Mouse (Mus musculus) neural tube, embryonic 14.5 days (tissue): Measurements from ENCODE around the gene Rsc1a1. TPM values are rescaled to one million over a fixed set of nuclear protein-coding genes. Genes with fewer than 3 reads are reported as not detected.

Experiments
- ATAC-seq: fragments of 200-750 bp; cut with Nextera tagmentation; 2 replicates; pipeline ENCODE4 v1.8.0; 2017; ENCODE audit warnings: low read depth, mild to moderate bottlenecking, moderate TSS enrichment, moderate library complexity
- H3K27ac ChIP-seq: fragments of 300-500 bp; sonication (generic); 2 replicates; pipeline ENCODE4 v1.5.1; 2014; ENCODE audit warnings: low read depth, mild to moderate bottlenecking, control low read depth, low read length, moderate library complexity, mixed read lengths
- H3K27me3 ChIP-seq: fragments of 300-500 bp; sonication (generic); 2 replicates; pipeline ENCODE4 v1.6.1; 2014; ENCODE audit warnings: low read length; ENCODE audit not compliant: control insufficient read depth, insufficient read depth
- H3K36me3 ChIP-seq: fragments of 300-500 bp; sonication (generic); 2 replicates; pipeline ENCODE4 v1.6.1; 2014; ENCODE audit warnings: low read length, mixed read lengths; ENCODE audit not compliant: control insufficient read depth, insufficient read depth
- H3K4me1 ChIP-seq: fragments of 300-500 bp; sonication (generic); 2 replicates; pipeline ENCODE4 v1.6.1; 2014; ENCODE audit warnings: low read length; ENCODE audit not compliant: control insufficient read depth, insufficient read depth
- H3K4me2 ChIP-seq: fragments of 300-500 bp; sonication (generic); 2 replicates; pipeline ENCODE4 v1.6.1; 2014; ENCODE audit warnings: mild to moderate bottlenecking, low read depth, low read length, control low read depth
- H3K4me3 ChIP-seq: fragments of 300-500 bp; sonication (generic); 2 replicates; pipeline ENCODE4 v1.5.1; 2014; ENCODE audit warnings: low read depth, low read length, control low read depth, mixed read lengths
- H3K9ac ChIP-seq: fragments of 300-500 bp; sonication (generic); replicated peaks from 2 replicates; pipeline ENCODE4 v1.6.1; 2014; ENCODE audit warnings: low read depth, mild to moderate bottlenecking, control low read depth, low read length, mixed read lengths
- H3K9me3 ChIP-seq: fragments of 300-500 bp; sonication (generic); 2 replicates; pipeline ENCODE4 v1.6.1; 2016; ENCODE audit warnings: low read length; ENCODE audit not compliant: control insufficient read depth
- WGBS: fragments of 180-500 bp; shearing (Covaris S2); extraction: QIAGEN DNeasy Blood & Tissue Kit; methylation state at CpG from one replicate; pipeline ENCODE4 v1.1.7; 2014; 5-methylcytosine and 5-hydroxymethylcytosine counted together
- polyA plus RNA-seq: library from polyadenylated mRNA; unstranded; fragments of >200 nt; fragmentation: Nextera tagmentation; extraction: Ambion mirVana; gene quantifications from 2 replicates; pipeline ENCODE4 v1.2.1, GENCODE M21; 2014

Gene Rsc1a1
- polyA plus RNA-seq, 1 experiment from 2014 or later, result 0.83 TPM

DNA sequence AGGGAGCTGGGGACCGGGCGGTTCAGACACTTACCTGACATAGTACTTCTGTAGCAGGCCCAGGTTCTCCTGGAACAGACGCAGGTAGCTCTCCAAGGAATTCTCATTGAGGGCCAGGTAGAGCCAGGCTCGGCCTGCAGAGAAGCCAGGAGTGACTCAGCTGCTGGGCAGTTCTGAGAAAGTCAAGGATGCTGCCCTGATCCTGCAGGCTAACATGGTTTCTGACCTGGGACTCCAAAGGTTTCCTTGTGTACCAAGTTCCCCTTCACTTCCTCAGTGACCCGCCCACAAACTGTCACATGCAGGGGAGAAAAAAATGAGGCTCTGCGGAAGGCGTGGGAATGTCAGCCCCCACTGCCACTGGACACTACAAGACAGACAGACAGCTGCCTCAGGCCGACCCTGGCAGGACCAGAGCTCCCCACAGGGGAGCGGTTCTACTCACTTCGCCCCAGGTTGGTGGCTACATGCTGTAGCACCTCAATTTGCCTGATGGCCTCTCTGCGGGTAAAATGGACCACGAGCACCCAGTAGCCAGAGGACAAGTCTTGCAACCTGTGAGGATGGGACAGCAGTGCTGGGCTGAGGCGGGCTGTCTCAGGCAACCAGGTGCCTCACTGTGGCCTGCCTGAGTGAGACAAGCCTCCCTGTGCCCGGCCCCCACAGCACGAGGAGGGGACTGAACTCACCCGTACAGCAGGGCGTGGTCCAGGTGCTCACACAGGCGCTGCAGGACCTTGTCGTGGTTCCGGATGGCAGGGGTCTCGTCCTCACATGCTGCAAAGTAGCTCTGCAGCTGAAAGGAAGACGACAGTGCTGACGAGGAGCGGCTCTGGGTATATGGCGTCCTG, 43.2 kb downstream of the Rsc1a1 start:
- peaks cover 9% of the 10 kb centered on the region for H3K4me1 ChIP-seq
- ATAC-seq, result no peak
- H3K4me2 ChIP-seq, result no peak overlapping the region
- H3K4me3 ChIP-seq, result no peak overlapping the region
- no peaks in the 10 kb centered on the region for H3K27me3 ChIP-seq
- no peaks in the 10 kb centered on the region for H3K9me3 ChIP-seq
- no peak overlapping the region for H3K9ac ChIP-seq
- H3K36me3 ChIP-seq, result peaks cover 12% of the 10 kb centered on the region
- WGBS, result 93% methylated on average over 25 of the region's 25 CpGs
- 0 out of 2 replicates have a peak overlapping the region, but pooled peaks have one; percentile 4 for H3K27ac ChIP-seq

GRCm38 (mm10) chr4:141641353-141641771, 44.0 kb downstream of the Rsc1a1 start:
- no peak overlapping the region for H3K9ac ChIP-seq
- no peak overlapping the region for H3K4me3 ChIP-seq
- WGBS, result 90% methylated on average over 7 of the region's 7 CpGs
- H3K9me3 ChIP-seq, result no peaks in the 10 kb centered on the region
- H3K4me1 ChIP-seq, result peaks cover 9% of the 10 kb centered on the region
- no peak overlapping the region for H3K4me2 ChIP-seq
- peaks cover 18% of the 10 kb centered on the region for H3K36me3 ChIP-seq
- ATAC-seq, result no peak
- H3K27me3 ChIP-seq, result no peaks in the 10 kb centered on the region
- H3K27ac ChIP-seq, result no peak overlapping the region

DNA sequence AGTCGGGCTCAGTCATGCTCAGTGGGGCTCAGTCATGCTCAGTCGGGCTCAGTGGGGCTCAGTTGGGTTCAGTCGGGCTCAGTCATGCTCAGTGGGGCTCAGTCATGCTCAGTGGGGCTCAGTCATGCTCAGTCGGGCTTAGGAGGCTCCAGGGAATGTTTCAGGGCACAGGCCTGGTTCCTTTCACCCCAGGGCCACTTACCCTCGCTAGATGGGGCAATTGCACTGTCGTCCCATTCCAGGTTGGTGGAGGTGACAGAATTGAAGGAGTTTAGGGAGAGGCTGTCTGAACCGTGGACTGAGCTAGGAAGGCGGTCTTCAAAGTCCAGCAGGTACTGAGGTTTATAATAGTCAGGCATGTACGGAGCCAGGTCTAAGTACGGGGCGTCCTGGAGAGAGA, 45.9 kb downstream of the Rsc1a1 start:
- Histone ChIP-seq H3K27me3 (no peaks in the 10 kb centered on the region), H3K4me2 (no peak overlapping the region), H3K9ac (no peak overlapping the region), H3K4me1 (peaks cover 9% of the 10 kb centered on the region), H3K27ac (no peak overlapping the region), H3K9me3 (no peaks in the 10 kb centered on the region), H3K36me3 (peaks cover 26% of the 10 kb centered on the region), H3K4me3 (no peak overlapping the region)
- no peak for ATAC-seq
- WGBS, result 77% methylated on average over 11 of the region's 11 CpGs

DNA sequence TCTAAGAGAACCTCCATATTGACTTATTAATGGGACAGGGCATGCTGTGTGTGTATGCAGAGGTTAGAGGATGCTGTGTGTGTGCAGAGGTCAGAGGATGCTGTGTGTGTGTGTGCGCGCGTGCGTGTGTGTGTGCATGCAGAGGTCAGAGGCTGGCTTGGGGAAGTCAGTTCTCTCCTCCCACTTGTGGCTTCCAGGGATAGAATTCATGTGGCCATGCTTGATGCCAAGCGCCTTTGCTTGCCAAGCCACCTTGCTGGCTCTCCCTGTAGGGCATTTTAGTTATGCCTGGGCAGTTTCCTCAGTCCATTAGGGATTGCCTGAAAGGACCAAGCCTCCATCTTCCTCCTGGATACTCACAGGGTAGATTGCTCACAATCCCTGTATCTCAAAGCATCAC, 48.7 kb downstream of the Rsc1a1 start:
- Histone ChIP-seq H3K9me3 (no peaks in the 10 kb centered on the region), H3K4me3 (no peak overlapping the region), H3K27ac (no peak overlapping the region), H3K36me3 (peaks cover 40% of the 10 kb centered on the region), H3K4me1 (no peaks in the 10 kb centered on the region), H3K27me3 (no peaks in the 10 kb centered on the region), H3K4me2 (no peak overlapping the region), H3K9ac (no peak overlapping the region)
- no peak for ATAC-seq
- 95% methylated on average over 5 of the region's 5 CpGs for WGBS

DNA sequence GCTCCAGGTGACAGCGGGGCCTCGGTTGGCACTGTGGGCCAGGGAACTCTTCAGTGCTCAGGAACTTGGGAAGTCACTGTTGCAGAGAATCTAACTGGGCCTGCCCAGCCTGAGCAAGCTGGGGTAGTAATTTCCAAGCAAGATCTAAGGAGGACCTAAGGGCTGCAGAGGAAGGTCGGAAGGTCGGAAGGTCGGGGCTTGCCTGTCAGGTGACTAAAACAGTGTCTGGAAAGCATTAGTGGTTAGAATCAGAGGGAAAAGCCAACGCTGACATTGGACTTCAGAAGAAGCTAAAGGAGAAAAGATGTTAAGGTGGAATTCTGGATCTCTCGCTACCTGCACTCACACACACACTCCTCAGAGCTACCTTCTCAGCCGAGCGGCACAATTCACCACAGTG, 49.4 kb downstream of the Rsc1a1 start:
- H3K36me3 ChIP-seq, result peaks cover 40% of the 10 kb centered on the region
- WGBS, result 91% methylated on average over 9 of the region's 9 CpGs
- no peak overlapping the region for H3K4me2 ChIP-seq
- no peak overlapping the region for H3K27ac ChIP-seq
- H3K9me3 ChIP-seq, result no peaks in the 10 kb centered on the region
- no peak overlapping the region for H3K9ac ChIP-seq
- no peaks in the 10 kb centered on the region for H3K27me3 ChIP-seq
- ATAC-seq, result no peak
- no peak overlapping the region for H3K4me3 ChIP-seq
- H3K4me1 ChIP-seq, result no peaks in the 10 kb centered on the region

Other genes starting within 250 kb of the Rsc1a1 start
- 0.39 TPM in 1 of 2 replicates, not detected in the other for gene Srarp, start 249.5 kb downstream of the Rsc1a1 start, polyA plus RNA-seq
- 32.2 and 36.6 TPM in 2 replicates for gene Zbtb17, start 240.9 kb downstream of the Rsc1a1 start, polyA plus RNA-seq
- gene Spen, start 147.0 kb downstream of the Rsc1a1 start, polyA plus RNA-seq, result 21.7 and 23.9 TPM in 2 replicates
- gene Fblim1, start 79.5 kb downstream of the Rsc1a1 start, polyA plus RNA-seq, result 29.1 and 32.9 TPM in 2 replicates
- gene Tmem82, start 67.0 kb downstream of the Rsc1a1 start, polyA plus RNA-seq, result 0.12 and 0.26 TPM in 2 replicates
- not detected in 2 replicates for gene Slc25a34, start 61.8 kb downstream of the Rsc1a1 start, polyA plus RNA-seq
- gene Plekhm2, start 20.7 kb downstream of the Rsc1a1 start, polyA plus RNA-seq, result 5.3 and 6.5 TPM in 2 replicates
- 11.5 and 15.2 TPM in 2 replicates for gene Ddi2, start 37.8 kb upstream of the Rsc1a1 start, polyA plus RNA-seq
- not detected in 2 replicates for gene Agmat, start 61.1 kb upstream of the Rsc1a1 start, polyA plus RNA-seq
- 5.8 and 6.4 TPM in 2 replicates for gene Dnajc16, start 105.3 kb upstream of the Rsc1a1 start, polyA plus RNA-seq
- 17.3 and 18.2 TPM in 2 replicates for gene Casp9, start 108.0 kb upstream of the Rsc1a1 start, polyA plus RNA-seq
- gene Cela2a, start 140.6 kb upstream of the Rsc1a1 start, polyA plus RNA-seq, result not detected in 2 replicates
- gene Ctrc, start 160.8 kb upstream of the Rsc1a1 start, polyA plus RNA-seq, result not detected in 2 replicates
- gene Efhd2, start 189.3 kb upstream of the Rsc1a1 start, polyA plus RNA-seq, result 33.2 and 36.3 TPM in 2 replicates